Mouse (Mus musculus) CD8-positive naive resting alpha-beta T cell, adult 2 months (primary cell): ENCODE results near the gene Myo1e.

Experiments
- DNase-seq, 2 experiments: peaks; one replicate each; pipeline ENCODE4 v3.0.0; 2022; ENCODE audit warnings: low read depth in 2 of 2, low spot score in 2 of 2

The Myo1e gene

DNA sequence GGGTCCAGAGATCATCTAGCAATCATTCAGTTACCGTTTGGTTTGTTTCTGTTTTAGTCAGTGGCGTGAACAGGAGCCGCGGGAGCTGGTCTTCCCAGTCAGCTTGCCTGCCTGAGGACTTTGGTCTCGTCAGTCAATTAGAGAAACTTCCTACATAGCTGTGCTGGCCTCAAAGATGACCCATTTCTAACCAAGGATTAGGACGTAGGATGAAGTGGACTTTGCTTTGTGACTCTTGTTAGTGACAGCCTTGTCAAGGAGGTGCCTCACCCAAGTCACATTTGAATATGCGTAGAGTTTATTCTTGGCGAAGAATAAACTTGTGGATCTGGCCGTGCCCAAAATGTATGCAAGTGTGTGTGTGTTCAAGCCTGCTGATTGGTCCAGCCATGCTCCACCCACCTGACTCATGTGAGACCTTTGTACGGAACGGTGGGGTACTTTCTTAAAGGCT is 70.4 kb downstream of the Myo1e start:
- no peak for DNase-seq

DNA sequence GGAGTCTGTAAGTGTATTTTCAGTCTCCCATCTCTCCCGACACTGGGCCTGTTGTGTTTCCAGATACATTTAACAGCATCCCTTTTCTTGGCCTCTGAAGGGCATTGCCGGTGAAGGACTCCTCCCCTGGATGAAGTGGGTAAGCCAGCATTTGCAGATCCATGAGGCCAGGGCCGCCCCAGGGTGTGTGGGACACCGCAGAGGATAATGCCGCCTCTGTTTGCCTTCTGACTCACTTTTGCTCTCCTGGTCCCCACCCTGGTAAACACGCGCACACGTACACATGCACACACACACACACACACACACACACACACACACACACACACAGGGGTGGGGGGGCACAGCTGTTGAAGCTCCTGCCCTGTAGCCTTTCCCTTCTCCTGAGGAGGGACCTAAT is 74.3 kb downstream of the Myo1e start:
- no peak for DNase-seq

DNA sequence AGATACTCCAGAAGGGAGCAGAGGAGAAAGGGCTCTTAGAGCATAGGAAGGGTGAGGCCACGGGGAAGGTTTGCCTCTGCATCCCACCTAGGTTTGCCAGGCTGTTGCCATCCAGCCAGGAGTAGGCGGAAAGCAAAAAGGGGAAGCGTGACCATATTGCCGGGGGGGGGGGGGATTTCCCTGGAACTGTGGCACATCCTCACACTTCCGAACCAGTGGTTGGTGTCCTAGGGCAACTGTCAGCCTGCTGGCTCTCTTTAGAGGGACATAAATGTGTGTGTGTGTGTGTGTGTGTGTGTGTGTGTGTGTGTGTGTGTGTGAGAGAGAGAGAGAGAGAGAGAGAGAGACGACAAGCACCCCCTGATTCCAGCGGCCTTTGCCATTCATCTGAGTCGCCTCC is 75.0 kb downstream of the Myo1e start:
- DNase-seq, result no peak

DNA sequence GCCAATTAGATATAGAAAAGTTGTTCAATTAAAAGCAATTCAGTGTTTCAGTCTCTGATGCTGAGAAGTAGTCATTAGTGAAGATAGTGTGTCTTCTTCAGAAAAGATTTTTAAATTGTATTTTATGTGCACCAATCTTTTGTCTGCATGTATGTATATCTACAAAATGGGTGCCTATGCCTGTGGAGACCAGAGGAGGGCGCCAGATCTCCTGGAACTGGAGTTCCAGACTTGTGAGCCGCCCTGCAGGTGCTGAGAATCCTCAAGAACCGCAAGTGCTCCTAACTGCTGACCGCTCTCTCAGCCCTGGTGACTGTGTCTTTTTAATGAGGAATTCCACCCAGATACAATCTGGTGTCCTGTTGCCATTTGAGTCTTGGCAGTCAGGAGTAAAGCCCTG is 76.0 kb downstream of the Myo1e start:
- DNase-seq, result no peak

- DNase-seq, result no peak
Observed at GRCm38 (mm10) chr9:70284584-70285140, 77.5 kb downstream of the Myo1e start.

- no peak for DNase-seq
Observed at GRCm38 (mm10) chr9:70290785-70291184, 83.6 kb downstream of the Myo1e start.

- DNase-seq, result no peak
Observed at GRCm38 (mm10) chr9:70296916-70297315, 89.8 kb downstream of the Myo1e start.

DNA sequence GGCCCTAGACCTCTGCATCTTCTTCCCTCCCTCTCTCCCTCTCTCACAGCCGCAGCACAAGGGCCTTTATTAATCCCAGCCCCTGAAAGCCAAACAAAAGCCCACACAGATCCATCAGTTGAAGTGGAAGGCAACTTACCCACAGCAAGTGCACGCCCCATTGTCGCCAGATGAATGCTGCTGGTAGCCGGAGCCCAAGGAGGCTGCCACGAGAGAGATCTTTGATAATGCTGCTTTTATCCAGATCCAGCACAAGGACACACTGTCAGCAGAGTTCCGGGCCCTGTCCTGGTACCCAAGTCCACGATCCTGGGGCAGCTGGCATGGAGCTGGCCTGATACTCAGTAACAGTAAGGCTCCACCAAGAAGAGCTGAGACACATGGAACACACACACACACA is 91.1 kb downstream of the Myo1e start:
- DNase-seq, result no peak

DNA sequence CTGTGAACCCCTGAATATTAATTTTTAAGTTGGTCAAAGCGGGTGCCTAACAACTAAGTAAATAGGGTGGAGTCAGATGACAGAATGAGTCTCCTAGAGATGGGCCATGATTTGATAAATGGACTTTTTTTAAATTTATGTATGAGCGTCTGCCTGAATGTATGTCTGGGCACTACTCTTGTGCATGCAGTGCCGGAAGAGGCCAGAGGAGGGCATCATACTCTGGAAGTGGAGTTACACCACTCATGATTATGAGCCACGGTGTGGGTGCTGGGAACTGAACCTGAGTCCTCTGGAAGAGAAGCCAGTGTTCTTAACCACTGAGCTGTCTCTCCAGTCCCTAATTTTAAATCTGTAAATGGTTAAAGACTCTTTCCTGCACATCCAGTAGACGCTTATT is 93.6 kb downstream of the Myo1e start:
- DNase-seq, result no peak

- no peak for DNase-seq
Observed at GRCm38 (mm10) chr9:70301598-70301997, 94.4 kb downstream of the Myo1e start.

- no peak for DNase-seq
Observed at GRCm38 (mm10) chr9:70304901-70305300, 97.8 kb downstream of the Myo1e start.

DNA sequence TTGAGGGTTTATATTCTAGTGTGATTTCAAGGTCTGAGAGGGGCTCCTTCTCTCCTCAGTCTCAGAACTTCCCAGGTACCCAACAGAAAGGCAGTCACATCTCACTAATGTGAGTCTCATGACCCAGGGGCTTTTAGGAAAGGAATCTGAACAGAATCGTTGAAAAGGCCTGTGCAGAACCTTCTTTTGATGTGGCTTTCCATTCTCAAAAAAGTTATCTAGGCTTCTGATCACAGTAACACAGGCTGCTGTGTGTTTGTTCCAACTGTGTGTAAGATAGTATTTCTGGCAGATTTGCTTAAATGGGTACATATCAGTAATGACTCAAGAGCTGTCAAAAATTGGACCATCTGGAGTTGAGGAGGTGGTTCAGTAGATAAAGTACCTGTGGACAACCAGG is 102.9 kb downstream of the Myo1e start:
- DNase-seq, result no peak

DNA sequence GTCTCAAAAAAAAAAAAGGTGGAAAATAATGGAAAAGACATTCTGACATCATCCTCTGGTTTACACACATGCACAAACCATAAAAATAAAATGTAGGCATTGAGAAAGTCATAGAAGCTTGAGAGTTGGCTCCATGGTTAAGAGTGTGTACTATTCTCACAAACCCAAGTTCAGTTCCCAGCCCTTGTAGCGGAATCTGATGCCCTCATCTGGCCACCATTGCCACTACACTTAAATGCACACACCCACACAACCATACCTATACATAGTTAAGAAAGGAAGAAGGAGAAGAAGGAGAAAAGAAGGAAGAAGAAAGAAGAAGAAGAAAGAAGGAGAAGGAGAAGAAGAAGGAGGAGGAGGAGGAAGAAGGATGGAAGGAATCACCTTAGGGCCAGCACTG is 106.9 kb downstream of the Myo1e start:
- no peak for DNase-seq

DNA sequence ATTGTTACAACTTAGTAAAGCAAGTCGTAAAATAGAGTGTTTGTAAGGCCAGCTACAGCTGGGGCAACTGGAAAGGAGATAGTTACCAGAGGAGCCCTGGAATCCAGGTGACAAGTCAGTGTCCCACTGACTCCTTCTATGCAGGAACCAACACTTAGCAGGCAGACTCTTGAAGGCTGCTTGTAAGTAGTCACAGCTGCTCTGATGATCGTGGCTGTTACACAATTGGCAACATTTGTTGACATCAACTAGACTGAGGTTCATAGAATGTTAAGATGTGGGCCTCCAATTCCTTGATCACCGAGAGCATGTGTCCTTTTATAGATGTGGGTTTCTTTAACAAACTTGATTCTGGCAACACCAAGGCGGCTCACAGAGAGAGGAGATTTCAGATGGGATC is 108.0 kb downstream of the Myo1e start:
- no peak for DNase-seq

- DNase-seq, result no peak
Observed at GRCm38 (mm10) chr9:70318601-70319000, 111.5 kb downstream of the Myo1e start.

GRCm38 (mm10) chr9:70324336-70324735 is 117.2 kb downstream of the Myo1e start:
- no peak for DNase-seq

DNA sequence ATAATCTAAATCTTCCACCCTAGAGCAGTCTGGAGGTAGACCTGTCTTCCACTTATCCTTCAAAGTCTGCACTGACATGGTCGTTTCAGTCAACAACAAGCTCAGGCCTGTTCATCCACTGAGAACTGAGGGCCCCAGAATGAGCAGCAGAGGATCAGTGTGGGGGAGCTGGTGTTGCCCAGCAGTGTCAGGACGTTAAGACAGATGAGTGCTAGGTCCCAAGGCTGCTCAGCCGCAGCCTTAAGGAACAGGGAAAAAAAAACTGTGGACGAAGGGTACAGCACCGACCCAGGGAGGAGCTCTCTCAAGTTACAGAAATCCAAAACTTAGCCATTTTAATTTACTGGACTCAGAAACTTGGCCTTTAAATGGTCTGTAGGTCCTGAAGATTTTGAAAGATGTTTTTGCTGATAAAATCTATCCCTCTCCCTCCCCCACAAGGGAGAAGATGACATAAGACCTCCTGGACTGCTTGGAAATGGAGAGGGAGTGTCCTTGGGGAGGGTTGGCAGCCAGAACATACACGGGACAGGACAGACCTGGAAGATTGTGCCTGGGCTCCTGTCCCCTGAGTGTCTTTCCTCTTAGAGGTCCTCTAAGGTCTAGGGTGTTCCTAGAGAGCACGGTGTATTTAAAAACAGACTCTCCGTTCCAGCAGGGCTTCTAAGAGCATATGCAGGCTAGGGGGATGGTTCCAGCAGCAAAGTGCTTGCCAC is 118.9 kb downstream of the Myo1e start:
- DNase-seq, result no peak

GRCm38 (mm10) chr9:70328193-70328841 is 121.2 kb downstream of the Myo1e start:
- DNase-seq, result no peak

- no peak for DNase-seq
Observed at GRCm38 (mm10) chr9:70331727-70332335, 124.7 kb downstream of the Myo1e start.

DNA sequence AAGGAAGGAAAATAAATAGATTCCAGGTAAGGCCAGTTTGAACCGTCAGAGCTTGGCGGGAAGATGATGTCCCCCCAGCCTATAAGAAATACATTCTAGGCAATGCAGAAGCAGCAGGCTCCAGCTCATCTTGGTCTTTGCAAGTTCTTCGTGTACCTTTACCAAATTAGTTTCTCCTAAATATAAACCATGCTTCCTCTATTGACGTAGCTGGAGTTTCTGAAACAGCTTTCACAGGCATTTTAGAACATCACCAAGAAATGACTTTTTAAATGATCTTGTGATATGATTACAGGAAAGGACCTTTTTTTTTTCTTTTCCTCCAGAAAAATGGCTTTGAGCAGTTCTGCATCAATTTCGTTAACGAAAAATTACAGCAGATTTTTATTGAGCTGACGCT is 131.2 kb downstream of the Myo1e start:
- DNase-seq, result no peak

- DNase-seq, result no peak
Observed at GRCm38 (mm10) chr9:70338894-70339293, 131.7 kb downstream of the Myo1e start.

DNA sequence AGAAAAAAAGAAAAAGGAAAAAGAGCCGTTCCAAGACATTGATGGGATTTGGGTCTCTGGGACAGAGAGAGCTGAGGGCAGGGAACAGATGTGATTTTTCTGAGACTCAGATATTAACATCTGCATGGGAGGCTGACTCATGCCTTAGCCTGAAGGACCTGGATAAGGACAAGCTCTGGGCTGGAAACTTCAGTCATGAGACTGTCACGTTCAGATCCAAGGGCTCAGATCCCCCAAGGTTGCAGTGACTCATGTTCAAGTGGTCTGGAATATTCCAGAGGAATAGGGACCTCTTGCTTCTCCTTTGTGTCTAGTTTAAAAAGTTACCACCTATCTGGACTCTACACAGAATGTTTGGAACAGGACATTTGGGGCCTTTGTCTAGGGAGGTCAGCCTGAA is 142.1 kb downstream of the Myo1e start:
- no peak for DNase-seq
